Mouse (Mus musculus) heart, embryonic 10.5 days (tissue): ENCODE measurements at regions not wholly inside any gene's neighbourhood (a gene's known extent, or its start where the extent isn't known, plus 50 kb on each side); places are given as distances from the start of the nearest gene placed in this dataset.

Experiments used
- DNase-seq: peaks from one replicate; pipeline ENCODE4 v3.0.0-alpha.2; 2017; ENCODE audit warnings: low spot score
- H3K27ac ChIP-seq: fragments of 300-500 bp; sonication (generic); 2 replicates; pipeline ENCODE4 v1.5.1; 2016; ENCODE audit warnings: mild to moderate bottlenecking
- H3K27me3 ChIP-seq: fragments of 300-500 bp; sonication (generic); 2 replicates; pipeline ENCODE4 v1.6.1; 2016; ENCODE audit warnings: mild to moderate bottlenecking; ENCODE audit not compliant: poor library complexity, insufficient read depth, severe bottlenecking
- H3K36me3 ChIP-seq: fragments of 300-500 bp; sonication (generic); 2 replicates; pipeline ENCODE4 v1.6.1; 2016; ENCODE audit warnings: mild to moderate bottlenecking, moderate library complexity
- H3K4me1 ChIP-seq: fragments of 300-500 bp; sonication (generic); 2 replicates; pipeline ENCODE4 v1.6.1; 2016; ENCODE audit warnings: mild to moderate bottlenecking
- H3K4me3 ChIP-seq: fragments of 300-500 bp; sonication (generic); 2 replicates; pipeline ENCODE4 v1.5.1; 2016; ENCODE audit warnings: mild to moderate bottlenecking, moderate library complexity
- H3K9me3 ChIP-seq: fragments of 300-500 bp; sonication (generic); 2 replicates; pipeline ENCODE4 v1.6.1; 2016; ENCODE audit warnings: mild to moderate bottlenecking, moderate library complexity
- WGBS: fragments of 180-500 bp; shearing (Covaris S2); methylation state at CpG from one replicate; pipeline ENCODE4 v1.1.7; 2016; 5-methylcytosine and 5-hydroxymethylcytosine counted together

DNA sequence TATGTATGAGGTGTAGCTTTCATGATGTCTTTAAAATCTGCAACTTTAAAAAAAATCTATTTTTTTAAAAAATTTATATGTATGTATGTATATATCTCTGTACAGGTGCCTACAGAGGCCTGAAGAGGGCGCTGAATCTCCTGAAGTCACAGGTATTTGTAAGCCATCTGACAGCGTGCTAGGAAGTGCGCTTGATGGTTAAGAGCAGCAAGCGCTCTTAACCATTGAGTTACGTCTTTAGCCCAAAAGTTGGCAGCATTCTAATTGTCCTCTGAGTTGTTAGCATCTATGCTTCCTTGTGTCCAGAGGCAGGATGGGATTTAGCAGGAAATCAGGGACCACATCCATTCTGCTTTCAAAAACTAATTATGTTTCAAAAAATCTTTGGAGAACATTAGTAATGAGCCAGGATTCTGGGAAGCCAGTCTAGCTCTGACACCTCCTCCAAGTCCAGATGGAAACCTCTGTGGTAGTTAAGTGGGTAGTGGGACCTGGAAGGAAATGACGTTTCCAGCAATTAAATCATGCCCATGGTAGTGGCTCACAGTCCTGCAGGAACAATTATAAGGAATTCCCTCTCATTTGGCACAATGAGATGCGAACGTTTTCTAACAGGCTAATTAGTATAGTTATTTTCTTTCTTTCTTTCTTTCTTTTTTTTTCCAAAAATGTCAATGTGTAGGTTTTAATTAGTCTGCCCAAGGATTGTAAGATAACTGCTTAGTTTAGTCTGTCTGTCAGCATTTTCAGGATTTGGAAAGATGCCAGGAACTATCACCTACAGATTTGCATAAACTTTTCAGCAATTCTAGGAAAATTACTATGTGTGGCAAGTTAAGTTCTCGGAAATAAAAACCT is 333.3 kb upstream of the Tmpo start:
- Histone ChIP-seq H3K4me3 (no peak overlapping the region), H3K27ac (no peak overlapping the region), H3K36me3 (no peaks in the 10 kb centered on the region), H3K4me1 (no peaks in the 10 kb centered on the region), H3K27me3 (no peaks in the 10 kb centered on the region), H3K9me3 (no peaks in the 10 kb centered on the region)
- no peak for DNase-seq
- 83% methylated on average over 9 of the region's 9 CpGs for WGBS

- Histone ChIP-seq H3K27ac (no peak overlapping the region), H3K4me1 (no peaks in the 10 kb centered on the region; the same call in 1 of the 2 replicates), H3K36me3 (no peaks in the 10 kb centered on the region), H3K9me3 (no peaks in the 10 kb centered on the region), H3K27me3 (no peaks in the 10 kb centered on the region), H3K4me3 (no peak overlapping the region)
- no peak for DNase-seq
- 71% methylated on average over 7 of the region's 7 CpGs for WGBS
These were observed 325.9 kb upstream of the Tmpo start for GRCm38 (mm10) chr10:91507038-91507437.

DNA sequence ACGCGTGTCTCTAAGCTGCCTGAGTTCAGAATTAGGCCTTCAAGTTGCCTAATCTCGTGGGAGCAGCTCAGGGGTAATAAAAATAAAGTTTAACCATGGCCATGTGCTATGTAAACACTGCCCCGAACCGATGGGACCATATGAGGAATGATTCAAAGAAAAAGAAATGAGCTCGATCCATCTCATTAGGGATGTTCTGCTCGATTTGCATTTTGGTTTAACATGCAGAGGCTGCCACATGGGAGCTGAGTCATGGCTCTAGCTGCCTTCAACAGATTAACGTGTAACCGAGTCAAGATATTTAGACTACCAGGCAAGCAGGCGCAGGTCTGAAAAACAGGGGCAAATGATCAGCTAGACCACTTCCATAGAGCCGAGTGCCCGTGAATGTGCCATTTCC is 323.8 kb upstream of the Tmpo start:
- Histone ChIP-seq H3K27ac (no peak overlapping the region), H3K4me3 (no peak overlapping the region), H3K9me3 (no peaks in the 10 kb centered on the region), H3K36me3 (no peaks in the 10 kb centered on the region), H3K27me3 (no peaks in the 10 kb centered on the region), H3K4me1 (no peaks in the 10 kb centered on the region; the same call in 1 of the 2 replicates)
- 84% methylated on average over 12 of the region's 12 CpGs for WGBS
- no peak for DNase-seq

DNA sequence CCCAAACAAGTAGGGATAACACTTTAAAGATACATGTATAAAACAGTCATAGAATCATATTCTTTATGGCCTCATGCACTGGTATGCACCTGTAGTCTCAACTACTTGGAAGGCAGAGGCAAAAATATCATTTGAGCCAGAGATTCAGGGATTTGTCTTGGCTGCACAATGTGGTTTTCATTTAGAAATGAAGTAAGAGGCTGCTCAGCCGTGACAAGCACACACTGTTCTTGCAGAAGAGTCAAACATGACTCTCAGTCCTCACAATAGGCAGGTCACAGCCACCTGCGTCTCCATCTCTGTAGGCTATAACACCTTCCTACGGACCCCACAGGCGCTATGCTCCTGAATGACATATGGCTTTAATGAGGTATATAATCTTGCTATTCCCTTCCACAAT is 317.4 kb upstream of the Tmpo start:
- H3K4me3 ChIP-seq = no peak overlapping the region
- DNase-seq = no peak
- no peaks in the 10 kb centered on the region for H3K9me3 ChIP-seq
- WGBS = 83% methylated on average over 4 of the region's 4 CpGs
- H3K27me3 ChIP-seq = no peaks in the 10 kb centered on the region
- no peak overlapping the region for H3K27ac ChIP-seq
- H3K4me1 ChIP-seq = no peaks in the 10 kb centered on the region
- no peaks in the 10 kb centered on the region for H3K36me3 ChIP-seq

DNA sequence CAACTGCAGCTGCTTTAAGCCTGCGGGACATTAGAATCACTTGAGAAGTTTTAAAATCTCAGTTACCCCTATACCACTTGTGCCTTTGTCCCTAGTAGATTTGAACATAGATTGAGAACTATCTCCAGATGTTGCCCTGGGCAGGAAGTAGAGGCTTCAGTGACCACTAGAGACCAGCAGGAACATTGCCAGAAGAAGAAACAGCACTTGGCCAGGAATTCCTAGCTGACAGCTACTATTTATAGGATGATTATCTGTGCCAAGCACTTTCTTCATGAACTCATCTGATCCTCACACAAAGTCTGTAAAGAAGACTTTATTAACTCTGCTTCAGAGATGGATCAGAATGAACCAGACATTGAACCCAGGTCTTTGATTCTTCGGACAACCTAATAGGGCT is 283.6 kb upstream of the Tmpo start:
- no peak overlapping the region for H3K27ac ChIP-seq

GRCm38 (mm10) chr10:91447974-91448703 is 267.0 kb upstream of the Tmpo start:
- Histone ChIP-seq H3K4me1 (peaks cover 8% of the 10 kb centered on the region; the same call in 1 of the 2 replicates), H3K36me3 (no peaks in the 10 kb centered on the region), H3K9me3 (no peaks in the 10 kb centered on the region), H3K27me3 (no peaks in the 10 kb centered on the region), H3K4me3 (no peak overlapping the region), H3K27ac (0 out of 2 replicates have a peak overlapping the region, but pooled peaks have one; percentile 22)
- DNase-seq = no peak
- 30% methylated on average over 10 of the region's 10 CpGs for WGBS

More for the DNA sequence above, 283.6 kb upstream of the Tmpo start:
- no peak for DNase-seq
- Histone ChIP-seq H3K36me3 (no peaks in the 10 kb centered on the region), H3K27me3 (no peaks in the 10 kb centered on the region), H3K4me1 (no peaks in the 10 kb centered on the region; the same call in 1 of the 2 replicates), H3K4me3 (no peak overlapping the region), H3K9me3 (no peaks in the 10 kb centered on the region)
- WGBS = 87% methylated on average over 2 of the region's 2 CpGs

- Histone ChIP-seq H3K4me1 (peaks cover 25% of the 10 kb centered on the region), H3K27me3 (no peaks in the 10 kb centered on the region), H3K9me3 (no peaks in the 10 kb centered on the region), H3K4me3 (no peak overlapping the region), H3K27ac (peak overlapping the region; percentile 74; the same call in 1 of the 2 replicates), H3K36me3 (no peaks in the 10 kb centered on the region)
- 19% methylated on average over 2 of the region's 2 CpGs for WGBS
- DNase-seq = peak; percentile 78
These were observed 262.2 kb upstream of the Tmpo start for GRCm38 (mm10) chr10:91443321-91443720.

DNA sequence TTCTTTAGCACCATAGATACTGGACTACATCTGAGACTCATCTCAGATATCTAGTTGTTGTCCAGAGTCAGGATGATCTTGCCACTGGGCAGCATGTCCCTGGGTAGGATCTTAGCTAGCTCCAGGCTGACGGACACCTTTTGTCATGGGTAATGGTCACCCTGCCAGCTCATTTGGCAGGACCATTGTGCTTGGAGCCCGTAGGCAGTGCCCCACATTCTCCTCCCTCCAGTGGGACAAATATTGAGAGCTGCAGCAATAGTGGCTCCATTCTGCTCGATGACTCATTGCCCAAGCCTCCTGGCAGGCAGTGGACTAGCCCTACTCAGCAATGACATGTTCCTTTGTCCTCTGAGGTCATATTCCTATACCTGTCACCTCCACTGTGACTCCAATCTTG is 258.9 kb upstream of the Tmpo start:
- no peaks in the 10 kb centered on the region for H3K36me3 ChIP-seq
- 67% methylated on average over 3 of the region's 3 CpGs for WGBS
- no peaks in the 10 kb centered on the region for H3K9me3 ChIP-seq
- H3K4me1 ChIP-seq = peaks cover 28% of the 10 kb centered on the region
- peak overlapping the region; percentile 62; the same call in 1 of the 2 replicates for H3K27ac ChIP-seq
- no peak overlapping the region for H3K4me3 ChIP-seq
- H3K27me3 ChIP-seq = no peaks in the 10 kb centered on the region
- DNase-seq = no peak

GRCm38 (mm10) chr10:91437917-91438316 is 256.8 kb upstream of the Tmpo start:
- Histone ChIP-seq H3K27me3 (no peaks in the 10 kb centered on the region), H3K4me1 (peaks cover 27% of the 10 kb centered on the region), H3K9me3 (no peaks in the 10 kb centered on the region), H3K36me3 (no peaks in the 10 kb centered on the region), H3K27ac (no peak overlapping the region), H3K4me3 (no peak overlapping the region)
- DNase-seq = no peak
- 86% methylated on average over 5 of the region's 5 CpGs for WGBS

DNA sequence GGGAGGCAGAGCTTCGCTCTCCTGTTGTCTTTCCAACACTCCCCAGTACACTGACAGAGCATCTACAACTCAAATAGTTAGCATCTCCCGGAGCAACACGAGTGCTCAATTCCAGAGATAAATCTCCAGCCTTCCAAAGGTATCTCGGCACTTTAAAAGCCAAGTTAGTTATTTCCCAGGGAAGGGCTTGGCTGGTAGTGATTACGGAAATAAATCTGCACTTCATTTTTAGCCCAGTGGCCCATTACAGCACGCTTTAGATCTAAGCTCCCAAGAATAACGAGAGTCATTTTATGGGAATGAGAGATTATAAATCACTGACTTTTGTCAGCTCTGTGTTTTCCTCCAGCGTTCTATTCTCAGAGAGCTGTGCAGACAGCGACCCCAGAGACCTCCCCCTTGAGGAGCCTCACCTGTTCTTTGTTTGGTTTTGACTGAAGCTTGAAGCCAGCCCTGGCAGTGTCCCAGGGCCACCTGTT is 255.0 kb upstream of the Tmpo start:
- Histone ChIP-seq H3K4me3 (no peak overlapping the region), H3K36me3 (no peaks in the 10 kb centered on the region), H3K27ac (peak overlapping the region; percentile 25; the same call in 1 of the 2 replicates), H3K27me3 (no peaks in the 10 kb centered on the region), H3K9me3 (no peaks in the 10 kb centered on the region), H3K4me1 (peaks cover 21% of the 10 kb centered on the region)
- no peak for DNase-seq
- WGBS = 36% methylated on average over 9 of the region's 9 CpGs

DNA sequence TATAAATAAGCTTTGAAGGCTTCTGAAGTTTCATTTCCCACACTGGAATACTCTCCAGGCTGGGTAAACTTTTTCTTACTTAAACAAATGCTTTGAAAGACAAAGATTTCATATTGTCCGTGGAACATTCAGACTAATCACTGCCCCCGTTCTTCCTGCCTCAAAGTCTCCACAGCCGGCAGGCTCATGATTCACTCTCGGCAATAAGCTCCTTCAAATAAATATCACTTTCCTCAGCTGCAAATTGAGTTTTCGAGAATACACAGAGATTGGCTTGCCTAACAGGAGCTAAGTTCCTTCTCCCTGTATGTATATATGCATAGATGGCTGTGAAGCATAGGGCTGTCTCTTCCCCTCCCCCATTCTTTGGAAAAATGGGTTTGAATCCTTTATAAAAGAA is 249.2 kb upstream of the Tmpo start:
- peaks cover 14% of the 10 kb centered on the region for H3K4me1 ChIP-seq
- 50% methylated on average over 5 of the region's 5 CpGs for WGBS
- H3K9me3 ChIP-seq = no peaks in the 10 kb centered on the region
- H3K27me3 ChIP-seq = no peaks in the 10 kb centered on the region
- H3K4me3 ChIP-seq = no peak overlapping the region
- H3K36me3 ChIP-seq = no peaks in the 10 kb centered on the region
- no peak for DNase-seq
- peak overlapping the region; percentile 65; the same call in 1 of the 2 replicates for H3K27ac ChIP-seq

DNA sequence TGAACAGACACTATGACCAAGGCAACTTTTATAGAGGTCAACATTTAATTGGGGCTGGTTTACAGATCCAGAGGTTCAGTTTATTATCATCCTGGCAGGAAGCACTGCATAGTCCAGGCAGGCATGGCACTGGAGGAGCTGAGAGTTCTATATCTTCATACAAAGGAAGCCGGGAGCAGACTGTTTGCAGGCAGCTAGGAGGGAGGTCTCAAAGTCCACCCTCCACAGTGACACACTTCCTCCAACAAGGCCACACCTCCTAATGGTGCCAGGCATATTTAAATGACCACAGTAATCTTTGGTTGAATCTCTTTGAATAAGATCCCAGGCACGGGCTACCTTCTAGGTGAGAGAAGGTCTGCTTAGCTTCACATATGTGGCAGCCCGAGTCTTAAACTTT is 245.5 kb upstream of the Tmpo start:
- WGBS = 61% methylated on average over 3 of the region's 3 CpGs
- Histone ChIP-seq H3K4me1 (peaks cover 18% of the 10 kb centered on the region), H3K36me3 (no peaks in the 10 kb centered on the region), H3K9me3 (no peaks in the 10 kb centered on the region), H3K4me3 (no peak overlapping the region), H3K27me3 (no peaks in the 10 kb centered on the region), H3K27ac (no peak overlapping the region)
- no peak for DNase-seq
